ENCODE assay signal across 10 mouse cellular contexts in the genomic region with DNA sequence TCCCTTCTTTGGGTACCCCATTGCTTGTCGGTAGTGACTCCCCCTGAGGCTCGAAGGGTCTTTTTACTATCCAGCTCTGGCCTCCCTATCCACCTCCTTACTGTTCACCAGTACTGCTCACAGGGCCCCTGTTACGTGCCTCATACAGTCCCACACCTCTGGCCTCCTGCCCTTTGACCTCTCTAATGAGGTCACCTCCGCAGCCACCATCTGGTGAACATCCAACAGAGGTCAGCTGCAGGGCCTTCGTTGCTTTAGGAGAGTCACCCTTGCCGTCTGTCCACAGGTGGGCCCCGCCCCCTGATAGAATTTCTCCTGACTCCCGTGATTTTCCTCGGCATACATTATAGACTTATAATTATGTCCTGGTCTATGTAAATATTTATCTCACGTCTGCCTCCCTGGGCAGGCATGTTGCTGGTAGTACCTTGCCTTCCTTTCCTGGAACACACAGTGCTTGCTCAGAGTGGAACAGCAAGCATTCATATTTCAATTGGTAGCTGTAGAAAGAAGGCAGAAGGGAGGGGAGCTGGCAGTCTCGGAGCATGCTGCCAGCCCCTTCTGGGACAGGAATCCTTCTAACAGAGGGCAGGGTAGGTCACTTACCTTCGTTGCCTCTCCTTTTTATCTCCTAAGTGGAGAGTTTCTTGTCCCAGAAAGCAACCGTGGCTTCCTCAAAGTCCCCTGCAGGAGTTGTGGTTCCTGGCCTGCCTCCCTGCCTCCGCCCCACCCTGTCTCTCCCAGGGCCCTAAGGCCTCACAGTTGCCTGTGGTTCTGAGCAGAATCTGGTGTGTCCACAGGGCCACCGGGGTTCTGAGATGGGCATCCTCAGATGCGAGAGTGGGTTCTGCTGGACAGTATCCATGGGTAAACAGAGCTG. TPM values are rescaled to one million over a fixed set of nuclear protein-coding genes. Genes with fewer than 3 reads are reported as not detected.
DNase-seq lines count a peak whose midpoint lies in the region; ATAC-seq and TF ChIP-seq lines count a peak whose summit lies in the region.
"Had no signal": no experiment of that assay in that cellular context is flagged by ENCODE, and none has a peak within 500 bp of the region (broad histone marks: within the 10 kb centered on the region; RNA-seq: fewer than 3 reads in every experiment).

No protein-coding gene starts in this region.

- H3K4me2 ChIP-seq in embryonic facial prominence, embryonic 13.5 days: no peak overlapping the region
- no peak overlapping the region for H3K4me2 ChIP-seq in lung, embryonic 15.5 days
- H3K4me2 ChIP-seq: forebrain, embryonic 15.5 days; hindbrain, embryonic 12.5 days had no signal

- ATAC-seq in embryonic facial prominence, embryonic 13.5 days (ENCODE audit: insufficient number of reproducible peaks, insufficient read depth, low FRiP score, low TSS enrichment, low read depth): no peak
- no peak for ATAC-seq in lung, embryonic 15.5 days (ENCODE audit: borderline replicate concordance, extremely low read depth, low FRiP score, low TSS enrichment)
- ATAC-seq: forebrain, embryonic 15.5 days had no signal

- peak; percentile 62 for DNase-seq in lung, adult 2 months
- no peak for DNase-seq in lung, postnatal 14 days
- no peak for DNase-seq in urinary bladder, postnatal 14 days (ENCODE audit: low spot score)
- DNase-seq in left cerebral cortex, adult 9 months (ENCODE audit: low spot score in 2 of 2): no peak
- DNase-seq in retina, embryonic 14.5 days (ENCODE audit: low spot score): no peak
- DNase-seq: thymus, postnatal 25 days had no signal

- 43% methylated on average over 16 of the region's 16 CpGs for WGBS in lung, adult 2 months
- 31% methylated on average over 16 of the region's 16 CpGs for WGBS in embryonic facial prominence, embryonic 13.5 days
- WGBS in lung, embryonic 15.5 days: 36% methylated on average over 16 of the region's 16 CpGs

- peak overlapping the region; percentile 39; the same call in 1 of the 2 replicates for H3K27ac ChIP-seq in embryonic facial prominence, embryonic 13.5 days
- H3K27ac ChIP-seq in lung, embryonic 15.5 days: peak overlapping the region; percentile 80
- H3K27ac ChIP-seq: forebrain, embryonic 15.5 days; hindbrain, embryonic 12.5 days had no signal

- H3K4me3 ChIP-seq in lung, adult 2 months (replicated peaks; ENCODE audit: extremely low read depth, low read depth, low read length): no peak overlapping the region
- no peak overlapping the region for H3K4me3 ChIP-seq in embryonic facial prominence, embryonic 13.5 days
- H3K4me3 ChIP-seq in lung, embryonic 15.5 days: no peak overlapping the region
- H3K4me3 ChIP-seq: forebrain, embryonic 15.5 days; hindbrain, embryonic 12.5 days had no signal

- no peak for TF ChIP-seq CTCF in lung, adult 2 months (IDR thresholded peaks at IDR 0.05; ENCODE audit: insufficient read depth, low read length)

- H3K9me3 ChIP-seq in embryonic facial prominence, embryonic 13.5 days: no peaks in the 10 kb centered on the region
- H3K9me3 ChIP-seq in lung, embryonic 15.5 days: no peaks in the 10 kb centered on the region
- H3K9me3 ChIP-seq: forebrain, embryonic 15.5 days; hindbrain, embryonic 12.5 days had no signal

- no peaks in the 10 kb centered on the region for H3K27me3 ChIP-seq in embryonic facial prominence, embryonic 13.5 days
- H3K27me3 ChIP-seq in lung, embryonic 15.5 days: no peaks in the 10 kb centered on the region
- H3K27me3 ChIP-seq: forebrain, embryonic 15.5 days had no signal

- no peaks in the 10 kb centered on the region for H3K36me3 ChIP-seq in embryonic facial prominence, embryonic 13.5 days
- no peaks in the 10 kb centered on the region for H3K36me3 ChIP-seq in lung, embryonic 15.5 days
- H3K36me3 ChIP-seq: forebrain, embryonic 15.5 days; hindbrain, embryonic 12.5 days had no signal

- peak; percentile 41; the same call in 1 of the 2 replicates for TF ChIP-seq POLR2A in lung, adult 2 months (IDR thresholded peaks at IDR 0.05; ENCODE audit: borderline replicate concordance, extremely low read depth, low read depth, low read length)

- 0 out of 2 replicates have a peak overlapping the region, but pooled peaks have one; percentile 32 for H3K9ac ChIP-seq in embryonic facial prominence, embryonic 13.5 days
- no peak overlapping the region; the same call in 1 of the 2 replicates for H3K9ac ChIP-seq in lung, embryonic 15.5 days
- H3K9ac ChIP-seq: forebrain, embryonic 15.5 days; hindbrain, embryonic 12.5 days had no signal

- H3K4me1 ChIP-seq in lung, adult 2 months (ENCODE audit: control insufficient read depth, insufficient read depth, low read length): peaks cover 13% of the 10 kb centered on the region
- H3K4me1 ChIP-seq in embryonic facial prominence, embryonic 13.5 days: peaks cover 28% of the 10 kb centered on the region
- peaks cover 48% of the 10 kb centered on the region for H3K4me1 ChIP-seq in lung, embryonic 15.5 days

RNA-seq across cellular contexts. Expression of a gene that starts 14.9 kb away (rescaled TPM):
- polyA plus RNA-seq in lung, adult 2 months (2012; rRNA removed): 113 and 115 TPM in 2 replicates
- polyA plus RNA-seq in embryonic facial prominence, embryonic 13.5 days (2015; fragmentation: Nextera tagmentation; extraction: Ambion mirVana): 1.6 and 2.0 TPM in 2 replicates
- 5.4 and 6.2 TPM in 2 replicates for polyA plus RNA-seq in lung, embryonic 15.5 days (2015; fragmentation: Nextera tagmentation; extraction: Ambion mirVana)

RNA-seq across cellular contexts. Expression of a gene that starts 38.6 kb away (rescaled TPM):
- polyA plus RNA-seq in lung, adult 2 months (2012; rRNA removed): 559 and 708 TPM in 2 replicates
- polyA plus RNA-seq in embryonic facial prominence, embryonic 13.5 days (2015; fragmentation: Nextera tagmentation; extraction: Ambion mirVana): 1,264 and 1,360 TPM in 2 replicates
- polyA plus RNA-seq in lung, embryonic 15.5 days (2015; fragmentation: Nextera tagmentation; extraction: Ambion mirVana): 1,403 and 1,442 TPM in 2 replicates

RNA-seq across cellular contexts. Expression of a gene that starts 55.7 kb away (rescaled TPM):
- polyA plus RNA-seq in lung, adult 2 months (2012; rRNA removed): 1.2 and 1.3 TPM in 2 replicates
- 11.4 TPM in 2 replicates for polyA plus RNA-seq in embryonic facial prominence, embryonic 13.5 days (2015; fragmentation: Nextera tagmentation; extraction: Ambion mirVana)
- 10.0 and 10.1 TPM in 2 replicates for polyA plus RNA-seq in lung, embryonic 15.5 days (2015; fragmentation: Nextera tagmentation; extraction: Ambion mirVana)

RNA-seq across cellular contexts. Expression of a gene that starts 55.9 kb away (rescaled TPM):
- polyA plus RNA-seq in lung, adult 2 months (2012; rRNA removed): 2.6 and 5.2 TPM in 2 replicates
- 16.9 and 19.3 TPM in 2 replicates for polyA plus RNA-seq in embryonic facial prominence, embryonic 13.5 days (2015; fragmentation: Nextera tagmentation; extraction: Ambion mirVana)
- 13.2 and 13.3 TPM in 2 replicates for polyA plus RNA-seq in lung, embryonic 15.5 days (2015; fragmentation: Nextera tagmentation; extraction: Ambion mirVana)

Comparison
In these comparisons a context has a peak if more than half of its experiments do, and no peak if none do; other contexts are left out.
1. RNA of a gene that starts 14.9 kb away (polyA plus RNA-seq): 113 to 115 TPM in lung, adult 2 months; 5.4 to 6.2 TPM in lung, embryonic 15.5 days and 1.6 to 2.0 TPM in embryonic facial prominence, embryonic 13.5 days; every median in the first group is over 10 times any median in the second.